ENCODE assay signal across 9 mouse cellular contexts in the genomic region with DNA sequence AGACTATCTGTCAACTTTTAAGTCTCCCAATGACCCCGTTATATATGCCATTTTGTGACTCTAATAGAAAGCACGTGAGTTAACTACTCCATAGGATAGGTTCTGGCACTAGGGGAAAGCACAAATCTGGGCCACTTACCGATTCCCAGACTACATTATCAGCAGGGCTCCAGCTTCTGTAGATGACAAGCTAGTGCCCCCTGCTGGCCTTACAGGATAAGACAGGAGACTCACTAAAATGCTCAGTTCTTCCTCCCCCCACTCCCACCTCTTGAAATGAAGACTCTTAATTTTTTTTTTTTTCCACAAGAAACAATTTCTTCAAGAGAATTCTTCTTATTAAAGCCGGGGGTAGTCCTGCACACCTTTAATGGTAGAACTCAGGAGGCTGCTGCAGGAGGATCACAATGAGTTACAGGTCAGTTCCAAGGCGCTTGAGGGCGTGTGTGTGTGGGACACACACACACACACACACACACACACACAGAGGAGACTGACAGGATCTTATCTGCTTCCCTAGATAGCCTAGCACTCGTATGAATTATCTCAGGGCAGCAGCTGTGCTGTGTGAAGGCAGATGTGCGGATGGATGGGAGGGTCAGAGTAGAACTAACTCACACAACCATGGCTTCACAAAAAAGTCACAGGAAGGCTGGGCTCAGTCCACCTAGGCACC. TPM values are rescaled to one million over a fixed set of nuclear protein-coding genes. Genes with fewer than 3 reads are reported as not detected.
DNase-seq lines count a peak whose midpoint lies in the region; ATAC-seq and TF ChIP-seq lines count a peak whose summit lies in the region.
"Had no signal": no experiment of that assay in that cellular context is flagged by ENCODE, and none has a peak within 500 bp of the region (broad histone marks: within the 10 kb centered on the region; RNA-seq: fewer than 3 reads in every experiment).

No protein-coding gene starts in this region.

- peaks cover 5% of the 10 kb centered on the region for H3K9me3 ChIP-seq in kidney, embryonic 16.5 days (ENCODE audit: low read length)

- 46% methylated on average over 8 of the region's 8 CpGs for WGBS in kidney, adult 2 months
- WGBS in kidney, embryonic 16.5 days: 53% methylated on average over 8 of the region's 8 CpGs
- 29% methylated on average over 8 of the region's 8 CpGs for WGBS in bone marrow, adult 2 months

- peak; percentile 82 for TF ChIP-seq CTCF in kidney, adult 2 months (conservative IDR thresholded peaks at IDR 0.05; ENCODE audit: insufficient read depth, insufficient read length, low read depth, low read length)
- peak; percentile 70 for TF ChIP-seq CTCF in bone marrow, adult 2 months (IDR thresholded peaks at IDR 0.05; ENCODE audit: control insufficient read depth, insufficient read depth, low read length)

- DNase-seq in kidney, adult 2 months: peak; percentile 79
- DNase-seq in heart, postnatal 14 days: peak; percentile 71 to 83
- peak; percentile 69 to 82 for DNase-seq in left cerebral cortex, adult 18-20 months (ENCODE audit: low spot score in 2 of 2)
- peak; percentile 65 for DNase-seq in skeletal muscle tissue, adult 2 months (ENCODE audit: low read depth, low spot score)

- no peaks in the 10 kb centered on the region for H3K4me1 ChIP-seq in kidney, adult 2 months (ENCODE audit: control insufficient read depth, insufficient read depth, low read length)
- peaks cover 6% of the 10 kb centered on the region; the same call in 1 of the 2 replicates for H3K4me1 ChIP-seq in kidney, embryonic 16.5 days (ENCODE audit: insufficient read depth, low read length)
- peaks cover 8% of the 10 kb centered on the region for H3K4me1 ChIP-seq in bone marrow, adult 2 months (ENCODE audit: control insufficient read depth, insufficient read depth, low read length)

- no peak overlapping the region for H3K4me3 ChIP-seq in kidney, adult 2 months (ENCODE audit: insufficient read depth, low read depth, low read length)
- no peak overlapping the region for H3K4me3 ChIP-seq in kidney, embryonic 16.5 days (ENCODE audit: low read length)
- no peak overlapping the region for H3K4me3 ChIP-seq in bone marrow, adult 2 months (replicated peaks; ENCODE audit: control insufficient read depth, low read depth, low read length)
- H3K4me3 ChIP-seq: limb, embryonic 12.5 days had no signal

- H3K9ac ChIP-seq in kidney, embryonic 16.5 days (replicated peaks; ENCODE audit: low read length): no peak overlapping the region
- H3K9ac ChIP-seq: limb, embryonic 12.5 days had no signal

- no peak overlapping the region for H3K4me2 ChIP-seq in kidney, embryonic 16.5 days (replicated peaks; ENCODE audit: low read depth, low read length)
- H3K4me2 ChIP-seq: limb, embryonic 12.5 days had no signal

- intact Hi-C loops in heart, postnatal 14 days (cut with DNase I): loop anchor here (1.0 to 10.0 kb wide), 2 partner anchors 73 to 271 kb away; a partner anchor contains a TSS

- H3K27me3 ChIP-seq in kidney, adult 2 months (replicated peaks; ENCODE audit: control insufficient read depth, insufficient read depth, low read length): no peaks in the 10 kb centered on the region
- no peaks in the 10 kb centered on the region for H3K27me3 ChIP-seq in kidney, embryonic 16.5 days (ENCODE audit: insufficient read depth, low read length)
- H3K27me3 ChIP-seq: limb, embryonic 12.5 days had no signal

- TF ChIP-seq POLR2A in kidney, adult 2 months (IDR thresholded peaks at IDR 0.05; ENCODE audit: low read depth, low read length): no peak
- TF ChIP-seq POLR2A in bone marrow, adult 2 months (IDR thresholded peaks at IDR 0.05; ENCODE audit: borderline replicate concordance, control insufficient read depth, low read depth, low read length): no peak

- H3K27ac ChIP-seq in kidney, adult 2 months (ENCODE audit: insufficient read depth, low read depth, low read length): no peak overlapping the region
- H3K27ac ChIP-seq in kidney, embryonic 16.5 days (ENCODE audit: low read length): no peak overlapping the region
- H3K27ac ChIP-seq in bone marrow, adult 2 months (ENCODE audit: control insufficient read depth, insufficient read depth, low read depth, low read length, poor library complexity): no peak overlapping the region
- H3K27ac ChIP-seq: limb, embryonic 12.5 days had no signal

- no peaks in the 10 kb centered on the region for H3K36me3 ChIP-seq in kidney, adult 2 months (ENCODE audit: control insufficient read depth, insufficient read depth, low read length)
- H3K36me3 ChIP-seq in kidney, embryonic 16.5 days (ENCODE audit: insufficient read depth, low read length): peaks cover 10% of the 10 kb centered on the region; the same call in 1 of the 2 replicates

- no peak for ATAC-seq in kidney, embryonic 16.5 days (ENCODE audit: low FRiP score, low TSS enrichment)
- peak; percentile 68 for ATAC-seq in erythroblast, adult 5-6 weeks (replicated peaks; ENCODE audit: low FRiP score, poor library complexity, severe bottlenecking)
- peak; percentile 67 for ATAC-seq in megakaryocyte, adult 5-6 weeks (ENCODE audit: poor library complexity, severe bottlenecking)

RNA-seq across cellular contexts. Expression of a gene that starts 7.1 kb away (rescaled TPM):
- 138 and 139 TPM in 2 replicates for polyA plus RNA-seq in kidney, adult 2 months (2012; rRNA removed)
- polyA plus RNA-seq in kidney, embryonic 16.5 days (2015; fragmentation: Nextera tagmentation; extraction: Ambion mirVana): 162 and 174 TPM in 2 replicates
- 274 and 493 TPM in 2 replicates for polyA plus RNA-seq in bone marrow, adult 2 months (2011; ENCODE audit: insufficient read depth, insufficient read length, low replicate concordance, missing spikeins)
- total RNA-seq in erythroblast, adult 5-6 weeks (2015; ENCODE audit: low replicate concordance): 170 and 188 TPM in 2 replicates
- total RNA-seq in erythroblast, adult 5-6 weeks (2017; ENCODE audit: low replicate concordance): 146 and 233 TPM in 2 replicates
- total RNA-seq in heart, postnatal 14 days (2021): 10 to 100 TPM; 90.2 to 91.5 TPM
- 10 to 100 TPM; 45.1 to 48.5 TPM for total RNA-seq in left cerebral cortex, adult 18-20 months (2021)
- total RNA-seq in megakaryocyte, adult 5-6 weeks (2015): 24.8 and 35.1 TPM in 2 replicates
- total RNA-seq in megakaryocyte, adult 5-6 weeks (2017): 10.0 and 10.7 TPM in 2 replicates

RNA-seq across cellular contexts. Expression of a gene that starts 15.8 kb away (rescaled TPM):
- 2.7 and 3.1 TPM in 2 replicates for polyA plus RNA-seq in kidney, adult 2 months (2012; rRNA removed)
- 0.51 and 1.1 TPM in 2 replicates for polyA plus RNA-seq in kidney, embryonic 16.5 days (2015; fragmentation: Nextera tagmentation; extraction: Ambion mirVana)
- 9.0 and 11.1 TPM in 2 replicates for polyA plus RNA-seq in bone marrow, adult 2 months (2011; ENCODE audit: insufficient read depth, insufficient read length, low replicate concordance, missing spikeins)
- total RNA-seq in erythroblast, adult 5-6 weeks (2015; ENCODE audit: low replicate concordance): 4.8 and 5.6 TPM in 2 replicates
- 10.3 and 14.8 TPM in 2 replicates for total RNA-seq in erythroblast, adult 5-6 weeks (2017; ENCODE audit: low replicate concordance)
- total RNA-seq in heart, postnatal 14 days (2021): 1 to 10 TPM; 5.2 to 6.1 TPM
- total RNA-seq in left cerebral cortex, adult 18-20 months (2021): 1 to 10 TPM; 1.8 to 2.3 TPM
- 14.1 and 17.8 TPM in 2 replicates for total RNA-seq in megakaryocyte, adult 5-6 weeks (2015)
- total RNA-seq in megakaryocyte, adult 5-6 weeks (2017): 26.9 and 28.4 TPM in 2 replicates
